Mouse (Mus musculus) brain, embryonic 14.5 days (tissue): Measurements from ENCODE around the gene Gm17949.

ENCODE experiments used
- CTCF ChIP-seq: fragments of 200-500 bp; IDR thresholded peaks from 2 replicates; pipeline ENCODE4 v1.5.1; 2012; ENCODE audit warnings: inconsistent platforms, mild to moderate bottlenecking, moderate library complexity, borderline replicate concordance; ENCODE audit not compliant: insufficient read depth, insufficient read length; ENCODE audit errors: extremely low read depth
- POLR2A ChIP-seq: fragments of 200-500 bp; IDR thresholded peaks from 2 replicates; pipeline ENCODE4 v1.6.1; 2012; ENCODE audit warnings: mild to moderate bottlenecking, inconsistent platforms, borderline replicate concordance; ENCODE audit not compliant: poor library complexity, insufficient read depth, insufficient read length, severe bottlenecking; ENCODE audit errors: extremely low read depth

- TF ChIP-seq CTCF, result no peak
- TF ChIP-seq POLR2A, result no peak
Measured at GRCm38 (mm10) chr17:57061069-57061468, 49.8 kb downstream of the Gm17949 start.
